Mouse (Mus musculus): ENCODE data around the gene Nrsn2.
"Not testable (repeated sequence)": the region's sequence is repeated elsewhere in the genome, so short reads cannot be mapped to it uniquely, and the experiment has no call there.

Nrsn2 gene

DNA sequence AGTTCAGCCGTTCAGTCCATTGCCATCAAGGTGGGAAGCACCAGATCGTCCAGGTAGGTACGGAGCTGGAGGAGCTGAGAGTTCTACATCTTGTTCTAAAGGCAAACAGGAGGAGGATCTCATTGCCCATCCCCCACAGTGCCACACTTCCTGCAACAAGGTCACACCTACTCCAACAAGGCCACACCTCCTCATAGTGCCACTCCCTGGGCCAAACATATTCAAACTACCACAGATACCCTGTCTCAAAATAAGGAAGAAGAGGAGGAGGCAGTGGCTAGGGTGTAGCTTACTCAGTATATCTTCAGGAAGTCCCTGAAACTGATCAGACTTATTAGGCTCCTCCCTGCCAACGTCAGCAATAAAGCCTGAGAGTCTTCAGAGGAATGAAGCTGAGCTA, 7.8 kb upstream of the Nrsn2 start:
- no peak for DNase-seq (ENCODE audit: low spot score)

GRCm38 (mm10) chr2:152375652-152376344, 640 bp downstream of the Nrsn2 start:
- DNase-seq (ENCODE audit: low spot score) = no peak

- no peak for DNase-seq (ENCODE audit: low spot score)
These were observed 2.9 kb downstream of the Nrsn2 start for GRCm38 (mm10) chr2:152373547-152373946.

DNA sequence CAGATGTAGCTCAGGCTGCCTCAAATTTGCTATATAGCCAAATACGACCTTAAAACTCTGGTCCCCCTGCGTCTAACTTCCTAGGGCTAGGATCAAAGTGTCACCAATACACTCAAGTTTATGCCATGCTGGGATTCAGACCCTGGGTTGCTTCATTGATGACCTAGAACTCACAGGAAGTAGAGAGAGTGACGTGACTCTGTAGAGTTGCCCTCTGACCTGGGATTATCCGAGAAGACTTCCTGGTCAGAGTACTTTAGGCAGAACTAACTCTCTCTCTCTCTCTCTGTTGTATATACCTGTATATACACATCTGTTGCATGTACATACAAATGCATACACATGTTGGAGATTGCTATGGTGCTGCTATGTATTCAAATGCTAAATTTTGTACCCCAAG, 3.8 kb downstream of the Nrsn2 start:
- DNase-seq (ENCODE audit: low spot score) = no peak

DNA sequence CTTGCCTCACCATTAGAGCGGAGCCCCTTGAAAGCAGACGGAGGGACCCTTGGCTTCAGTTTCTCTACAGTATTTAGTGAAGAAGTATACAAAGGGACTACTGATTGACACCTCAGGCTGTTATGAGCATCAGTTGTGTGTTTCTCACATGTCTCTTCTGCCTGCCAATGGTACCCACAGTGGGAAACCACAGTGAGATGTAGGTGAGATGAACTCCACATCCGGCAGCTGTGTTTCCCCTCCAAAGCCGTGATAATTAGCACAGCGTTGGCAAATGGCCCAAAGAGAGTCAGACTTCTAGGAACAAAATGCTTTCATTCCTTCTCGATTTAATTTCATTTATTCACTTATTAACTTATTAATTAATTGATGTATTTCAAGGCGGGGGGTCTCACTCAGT, 4.3 kb downstream of the Nrsn2 start:
- DNase-seq (ENCODE audit: low spot score) = no peak

GRCm38 (mm10) chr2:152368532-152369140, 7.8 kb downstream of the Nrsn2 start:
- DNase-seq (ENCODE audit: low spot score) = peak; percentile 79

DNA sequence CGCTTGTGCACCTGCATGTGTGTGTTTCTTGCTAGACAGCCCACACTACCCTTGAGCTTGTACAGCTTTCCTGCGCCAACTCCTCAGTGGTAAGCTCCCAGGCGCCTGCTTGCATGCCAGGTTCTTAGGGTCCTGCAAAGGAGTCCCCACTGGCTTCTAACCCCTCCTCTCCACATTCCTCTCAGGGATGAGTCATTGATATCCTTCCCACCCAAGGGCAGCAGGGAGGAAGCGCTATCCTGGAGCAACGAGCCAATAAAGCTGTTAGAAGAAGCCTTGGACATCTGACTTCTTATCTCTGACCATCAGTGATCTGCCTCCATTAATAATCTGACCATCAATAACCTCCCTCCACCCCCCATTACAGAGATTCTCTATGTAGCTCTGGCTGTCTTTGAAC, 8.5 kb downstream of the Nrsn2 start:
- DNase-seq (ENCODE audit: low spot score) = no peak

DNA sequence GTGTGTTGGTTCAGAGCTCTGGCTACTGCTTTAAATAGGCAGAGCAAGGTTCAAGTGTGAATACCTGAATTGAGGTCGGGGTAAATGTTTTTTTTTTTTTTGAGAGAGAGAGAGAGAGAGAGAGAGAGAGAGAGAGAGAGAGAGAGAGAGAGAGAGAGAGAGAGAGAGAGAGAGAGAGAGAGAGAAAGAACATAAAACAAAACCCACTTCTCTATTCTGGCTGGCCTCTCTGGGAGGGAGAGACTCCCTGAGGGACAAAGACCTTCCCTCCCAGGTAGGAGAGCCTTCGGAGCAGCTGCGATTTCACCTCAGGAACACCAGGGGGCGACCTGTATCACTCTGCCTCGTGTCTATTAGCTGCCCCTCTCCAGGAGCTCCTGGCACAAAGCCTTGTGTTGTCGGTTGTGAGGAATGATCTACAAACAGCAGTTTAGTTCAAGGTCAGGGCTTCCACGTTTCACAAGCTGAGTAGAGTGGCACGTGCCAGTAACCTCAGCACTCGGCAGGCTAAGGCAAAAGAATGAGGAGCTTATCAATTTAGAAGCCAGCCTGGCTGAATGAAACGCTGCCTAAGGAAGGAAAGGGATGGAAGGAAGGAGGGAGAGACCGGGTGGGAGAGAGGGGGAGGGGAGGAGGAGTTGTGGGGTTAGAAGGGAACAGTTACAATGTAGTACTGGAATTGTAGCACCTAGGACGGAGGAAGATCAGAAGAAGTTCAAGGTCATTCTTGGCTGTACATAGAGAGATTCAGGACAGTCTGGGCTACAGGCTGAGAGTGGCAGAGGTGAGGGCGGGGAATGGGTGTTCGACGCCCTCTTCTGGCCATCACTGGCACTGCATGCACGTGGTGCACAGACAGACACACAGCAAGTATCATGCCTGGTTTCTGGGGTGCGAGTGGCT, 12.9 kb downstream of the Nrsn2 start:
- DNase-seq (ENCODE audit: low spot score) = peak; percentile 89

DNA sequence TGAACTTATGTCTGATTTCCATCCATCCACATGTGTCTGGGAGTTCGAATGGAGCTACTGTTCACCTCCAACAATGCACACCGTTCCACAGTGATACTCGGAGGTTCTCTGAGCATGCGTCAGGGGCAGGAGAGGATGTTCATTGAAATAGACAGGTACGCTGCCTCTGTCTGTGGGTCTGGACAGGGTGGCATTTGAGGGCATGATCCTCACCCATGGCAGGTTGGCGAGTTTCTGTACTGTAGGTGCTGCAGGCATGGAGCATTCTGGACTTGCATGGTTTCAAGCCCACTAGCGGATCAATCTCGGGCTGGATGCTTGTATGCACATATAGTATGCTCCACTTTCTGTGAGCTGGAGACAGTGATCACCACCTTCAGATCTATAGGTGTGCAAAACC, 15.2 kb downstream of the Nrsn2 start:
- no peak for DNase-seq (ENCODE audit: low spot score)

DNA sequence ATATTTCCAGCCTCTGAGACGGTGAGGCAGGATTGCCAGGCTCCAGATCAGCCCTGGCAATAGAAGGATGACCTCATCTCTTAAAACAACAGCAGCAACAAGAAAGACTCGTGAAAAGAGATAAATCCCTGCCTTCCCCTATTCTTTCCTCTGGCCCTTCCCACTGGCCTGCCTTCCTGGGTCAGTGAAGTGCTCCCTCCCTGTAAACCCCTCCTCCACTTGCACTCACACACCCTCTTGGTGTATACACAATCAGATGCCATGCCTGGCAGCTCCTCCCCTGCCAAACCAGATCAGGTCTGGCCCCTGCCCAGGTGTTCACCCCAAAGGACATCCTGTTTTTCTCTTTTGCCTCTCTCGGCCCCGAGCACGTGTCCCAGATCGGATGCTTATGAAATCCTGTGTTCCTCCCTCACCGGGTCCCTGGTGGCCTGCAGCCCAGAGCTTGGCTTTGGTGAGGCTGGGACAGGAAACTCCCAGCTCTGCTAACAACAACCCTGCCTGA, 16.1 kb downstream of the Nrsn2 start:
- peak; percentile 36 for DNase-seq (ENCODE audit: low spot score)

DNA sequence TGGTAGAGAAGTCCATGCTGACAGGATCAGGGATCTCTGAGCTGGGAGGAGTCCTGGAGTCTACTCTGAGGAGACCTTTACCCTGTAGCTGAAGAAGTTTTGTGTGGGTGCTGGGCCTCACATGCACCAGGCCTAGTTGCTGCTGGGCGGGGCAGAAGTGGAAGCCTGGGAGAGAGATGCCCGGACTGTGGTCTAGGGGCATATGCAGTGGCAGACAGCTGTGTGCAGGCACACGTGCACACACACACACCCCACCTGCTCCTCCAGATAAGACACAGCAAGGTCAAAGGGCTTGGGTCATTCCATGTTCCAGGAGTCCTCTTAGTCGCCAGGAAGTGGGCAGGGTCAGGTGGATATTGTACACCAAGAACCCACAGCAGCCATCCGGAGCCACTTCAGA, 16.8 kb downstream of the Nrsn2 start:
- no peak for DNase-seq (ENCODE audit: low spot score)

- not testable (repeated sequence) for DNase-seq (ENCODE audit: low spot score)
These were observed 17.5 kb downstream of the Nrsn2 start for GRCm38 (mm10) chr2:152358977-152359376.

DNA sequence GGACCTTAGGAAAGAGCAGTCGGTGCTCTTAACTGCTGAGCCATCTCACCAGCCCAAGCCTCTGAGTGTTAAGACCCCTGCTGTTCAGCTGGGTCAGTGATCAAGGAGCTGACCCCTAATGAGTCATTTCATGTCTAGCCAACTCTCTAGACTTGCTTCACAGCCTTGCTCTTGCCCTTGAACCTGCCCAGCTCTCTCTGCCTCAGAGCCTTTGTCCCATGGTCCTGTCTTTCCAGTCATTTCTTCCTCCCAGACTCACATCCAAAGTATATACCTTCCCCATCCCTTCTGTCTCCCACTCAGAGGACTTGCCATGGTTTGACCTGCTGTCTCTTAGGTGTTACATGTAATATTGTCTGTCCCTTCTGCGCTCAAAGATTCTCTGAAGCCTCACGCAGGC, 19.2 kb downstream of the Nrsn2 start:
- no peak for DNase-seq (ENCODE audit: low spot score)

GRCm38 (mm10) chr2:152349842-152350540, 26.4 kb downstream of the Nrsn2 start:
- no peak for DNase-seq (ENCODE audit: low spot score)

GRCm38 (mm10) chr2:152349205-152349604, 27.2 kb downstream of the Nrsn2 start:
- no peak for DNase-seq (ENCODE audit: low spot score)

GRCm38 (mm10) chr2:152347722-152348121, 28.7 kb downstream of the Nrsn2 start:
- DNase-seq (ENCODE audit: low spot score) = no peak

- DNase-seq (ENCODE audit: low spot score) = no peak
These were observed 29.5 kb downstream of the Nrsn2 start for GRCm38 (mm10) chr2:152346776-152347465.

DNA sequence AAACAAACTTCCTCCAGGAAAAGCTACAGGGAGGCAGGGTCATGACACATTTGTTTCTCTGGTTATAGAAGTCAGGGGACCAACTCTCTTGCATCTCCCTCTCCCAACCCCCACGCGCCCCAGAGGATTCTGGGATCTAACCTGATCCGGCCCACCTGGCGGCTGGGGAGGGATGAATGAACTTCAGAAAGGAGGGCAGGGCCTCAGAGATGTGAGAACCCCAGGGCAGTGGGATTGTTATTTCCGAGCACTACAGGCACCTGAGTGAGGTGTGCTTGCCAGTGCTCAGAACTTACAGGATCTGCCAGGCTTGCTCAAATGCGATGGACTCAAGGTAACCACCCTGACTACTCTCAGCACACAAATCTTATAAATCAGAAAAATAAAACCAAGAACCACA, 31.0 kb downstream of the Nrsn2 start:
- no peak for DNase-seq (ENCODE audit: low spot score)

DNA sequence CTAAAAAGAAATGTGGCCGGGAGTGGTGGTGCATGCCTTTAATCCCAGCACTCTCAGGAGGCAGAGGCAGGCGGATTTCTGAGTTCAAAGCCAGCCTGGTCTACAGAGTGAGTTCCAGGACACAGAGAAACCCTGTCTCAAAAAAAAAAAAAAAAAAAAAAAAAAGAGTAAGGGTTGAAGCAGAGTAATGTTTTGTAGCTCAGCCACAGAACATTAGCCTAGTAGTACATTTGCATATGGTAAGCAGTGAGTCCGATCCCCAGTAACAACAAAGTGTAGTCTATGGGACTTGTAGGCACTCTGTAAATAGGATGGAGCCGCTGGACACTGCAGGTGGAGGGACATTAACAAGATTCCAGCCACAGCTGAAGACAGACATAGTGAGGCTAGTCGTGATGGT, 31.5 kb downstream of the Nrsn2 start:
- DNase-seq (ENCODE audit: low spot score) = no peak

DNA sequence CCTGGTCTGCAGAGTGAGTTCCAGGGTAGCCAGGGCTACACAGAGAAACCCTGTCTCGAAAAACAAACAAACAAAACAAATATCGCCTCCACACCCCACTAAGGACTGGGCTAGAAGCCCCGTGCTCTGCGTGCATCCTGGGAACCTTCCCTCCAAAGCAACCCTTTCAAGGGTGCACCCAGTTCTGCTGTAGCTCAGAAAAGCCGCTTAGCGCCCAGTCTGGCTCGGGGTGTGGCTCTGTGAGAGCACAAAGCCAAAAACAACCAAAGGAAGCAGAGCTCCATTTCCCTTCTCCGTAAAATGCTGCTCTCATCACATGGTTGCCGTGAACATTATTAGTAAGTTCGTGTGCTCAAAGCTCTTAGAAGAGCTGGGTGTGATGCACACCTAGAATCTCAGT, 32.1 kb downstream of the Nrsn2 start:
- DNase-seq (ENCODE audit: low spot score) = no peak
